Mouse (Mus musculus) heart, postnatal 36 days (tissue): ENCODE results near the gene Prss47. TPM values are rescaled to one million over a fixed set of nuclear protein-coding genes. Genes with fewer than 3 reads are reported as not detected.

Experiments
- DNase-seq, 2 experiments: peaks; one replicate each; pipeline ENCODE4 v3.0.0; 2021 to 2022
- intact Hi-C: fragments of 180-260 bp; cut with DNase I; formaldehyde crosslinking; loops from one replicate; pipeline ENCODE4 v1.15.1; 2025
- total RNA-seq, 2 experiments: library from RNA; stranded (reverse); gene quantifications; 2 replicates each; pipeline ENCODE4 v1.2.3; 2021

Prss47 gene
- total RNA-seq, result not detected

DNA sequence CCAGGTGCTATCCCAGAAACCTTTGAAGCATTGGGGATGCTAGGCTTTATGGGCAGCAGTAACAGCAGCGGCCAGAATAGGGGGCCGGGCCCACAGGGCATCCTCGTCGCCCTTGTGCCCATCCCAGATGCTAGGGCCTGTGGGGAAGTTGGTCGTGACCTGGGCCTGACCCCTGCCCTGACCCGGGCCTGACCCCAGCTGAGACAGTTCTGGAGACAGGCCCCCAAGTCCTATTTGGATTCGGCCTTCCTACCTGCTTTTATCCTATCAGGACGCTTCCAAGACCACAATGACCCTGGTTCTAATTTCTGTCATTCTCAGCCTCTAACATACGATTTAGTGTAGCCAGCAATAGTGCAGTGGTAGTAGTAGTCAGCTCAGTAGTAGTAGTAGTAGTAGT lies at the start of gene Prss47:
Prss47 (minus strand) TSS at position 101 of the 400 bp plus-strand sequence.
- intact Hi-C loops, result no loop called here

DNA sequence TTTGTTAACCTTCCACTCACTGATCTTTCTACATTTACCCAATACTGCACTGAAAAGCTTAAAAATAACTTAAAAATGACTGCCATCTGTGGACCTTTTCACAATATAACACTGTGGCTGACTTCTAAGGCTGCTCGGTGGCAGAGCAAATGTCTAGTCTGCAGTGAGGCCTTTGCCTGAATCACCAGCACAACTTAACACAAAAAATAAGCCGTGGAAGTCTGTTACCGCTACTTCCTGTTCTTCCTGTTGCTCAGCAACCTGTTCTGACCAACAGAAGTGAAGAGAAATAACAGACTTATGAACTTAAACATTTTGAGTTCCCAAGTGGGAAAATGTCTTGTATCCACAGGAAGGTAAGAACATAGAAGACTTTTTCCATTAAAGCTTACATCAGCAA lies 48.7 kb upstream of the Prss47 start:
- DNase-seq, result no peak
- intact Hi-C loops, result no loop called here

More for the DNA sequence above, at the start of gene Prss47:
- DNase-seq, result no peak

DNA sequence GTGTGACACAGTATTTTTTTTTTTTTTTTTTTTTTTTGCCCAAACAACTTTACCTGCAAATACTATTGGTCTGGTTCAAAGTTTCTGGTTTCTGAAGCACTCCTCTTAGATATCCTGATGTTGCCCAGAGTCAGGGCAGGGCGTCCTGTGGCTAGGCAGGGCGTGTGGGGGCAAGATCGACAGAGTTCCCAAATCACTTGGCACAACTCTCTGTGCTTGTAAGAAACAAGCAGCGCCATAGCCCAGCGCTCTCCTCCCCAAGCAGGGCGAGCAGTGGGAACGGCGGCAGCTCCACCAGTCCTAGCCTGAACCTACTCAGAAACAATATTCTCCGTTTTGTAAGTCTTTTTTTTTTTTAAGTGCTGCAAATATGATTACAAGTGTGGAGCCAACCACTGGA lies 48.1 kb upstream of the Prss47 start:
- no peak for DNase-seq

DNA sequence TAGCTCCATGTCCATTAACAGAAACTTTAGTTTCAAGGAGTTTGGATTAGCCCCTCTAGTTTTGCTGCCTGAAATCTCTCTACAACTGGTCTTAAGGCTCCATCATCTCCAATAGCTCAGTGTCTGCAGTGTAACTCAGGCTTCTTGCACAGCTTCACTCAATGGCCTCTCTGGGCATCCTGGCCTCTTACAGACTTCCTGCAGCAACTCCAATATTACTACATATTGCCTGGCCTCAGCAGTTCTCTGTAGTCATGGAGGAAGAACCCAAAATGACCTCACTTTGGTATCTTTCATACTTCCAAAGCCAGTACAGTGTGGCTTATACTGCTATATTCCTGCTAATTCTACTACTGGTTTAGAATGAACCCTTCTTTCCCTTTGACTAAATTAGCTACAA lies 44.5 kb upstream of the Prss47 start:
- intact Hi-C loops, result no loop called here
- DNase-seq, result no peak

More for the DNA sequence above, 48.1 kb upstream of the Prss47 start:
- intact Hi-C loops, result no loop called here

DNA sequence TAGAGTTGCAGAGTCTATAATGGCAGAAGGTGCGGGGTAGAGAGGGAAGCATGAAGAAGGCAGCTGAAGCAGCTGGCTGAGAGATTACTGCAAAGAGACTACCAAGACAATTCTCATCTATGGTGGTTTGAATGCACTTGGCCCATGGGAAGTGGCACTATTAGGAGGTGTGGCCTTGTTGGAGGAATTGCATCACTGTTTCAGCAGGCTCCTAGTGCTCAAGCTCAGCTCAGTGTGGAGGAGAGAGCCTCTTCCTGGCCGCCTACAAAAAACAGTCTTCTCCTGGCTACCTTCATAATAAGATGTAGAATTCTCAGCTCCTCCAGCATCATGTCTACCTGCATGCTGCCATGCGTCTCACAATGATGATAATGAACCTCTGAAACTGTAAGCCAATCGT lies 43.4 kb upstream of the Prss47 start:
- no peak for DNase-seq
- intact Hi-C loops, result no loop called here

DNA sequence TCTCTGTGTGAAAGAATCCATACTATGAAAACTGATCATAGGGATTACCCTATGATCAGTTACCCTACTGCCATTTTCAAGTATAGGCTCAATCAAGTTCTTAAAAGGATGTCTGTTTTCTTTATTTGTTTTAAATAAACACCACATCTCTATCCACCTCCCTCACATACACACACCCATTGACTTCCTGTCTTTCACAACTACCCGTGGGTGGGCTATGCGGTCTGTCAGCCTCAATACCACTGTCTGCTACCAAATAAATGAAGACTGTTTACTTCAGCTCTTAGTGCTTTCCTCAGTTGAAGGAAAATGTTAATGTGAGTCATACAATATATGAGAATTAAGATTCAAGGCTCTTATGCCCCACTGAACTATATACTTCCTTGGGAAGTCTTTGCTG lies 17.4 kb upstream of the Prss47 start:
- no peak for DNase-seq
- intact Hi-C loops, result no loop called here

DNA sequence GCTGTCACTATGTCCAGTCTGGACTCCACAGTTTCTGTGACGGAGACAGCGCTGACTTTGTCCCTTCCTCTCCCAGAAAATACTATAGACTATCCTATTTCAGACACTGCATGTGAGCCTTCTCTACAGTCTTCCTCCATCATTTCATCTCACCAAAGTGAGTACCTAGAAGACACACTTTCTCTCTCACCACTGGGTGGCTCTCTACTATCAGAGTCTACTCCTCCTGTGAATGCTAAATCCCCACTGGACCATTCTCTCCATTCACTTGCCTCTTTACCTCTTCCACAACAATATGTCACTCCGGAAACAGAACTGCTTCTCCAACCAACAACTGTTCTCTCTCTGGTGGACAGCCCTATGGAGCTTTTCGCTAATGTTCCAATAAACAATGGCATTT lies 17.5 kb downstream of the Prss47 start:
- intact Hi-C loops, result loop anchor here (2.0 kb wide), 1 partner anchor 92 kb away; no protein-coding TSS in a partner anchor
- DNase-seq, result no peak

DNA sequence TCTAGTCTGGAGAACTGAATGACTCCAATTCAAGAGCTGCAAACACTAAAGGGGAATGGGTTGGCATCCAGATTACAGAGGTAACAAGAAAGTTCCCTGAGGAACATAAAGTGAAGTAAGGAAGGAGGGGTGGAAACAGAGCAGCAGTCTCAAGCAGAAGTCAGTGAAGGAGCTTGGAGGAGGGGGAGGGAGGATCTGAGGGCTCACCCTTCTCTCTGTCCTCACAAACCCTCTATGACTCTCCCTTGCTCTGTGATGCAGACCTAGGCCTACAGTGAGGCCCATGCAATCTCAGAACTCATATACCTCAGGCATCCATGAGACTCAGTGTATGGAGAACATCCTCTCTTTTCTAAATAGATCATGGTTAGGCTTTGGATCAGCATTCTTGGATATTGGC lies 19.8 kb downstream of the Prss47 start, which contains the start of gene Spata31d1c:
Spata31d1c (plus strand) TSS at position 301 of the 400 bp plus-strand sequence.
- no peak for DNase-seq
- intact Hi-C loops, result no loop called here

DNA sequence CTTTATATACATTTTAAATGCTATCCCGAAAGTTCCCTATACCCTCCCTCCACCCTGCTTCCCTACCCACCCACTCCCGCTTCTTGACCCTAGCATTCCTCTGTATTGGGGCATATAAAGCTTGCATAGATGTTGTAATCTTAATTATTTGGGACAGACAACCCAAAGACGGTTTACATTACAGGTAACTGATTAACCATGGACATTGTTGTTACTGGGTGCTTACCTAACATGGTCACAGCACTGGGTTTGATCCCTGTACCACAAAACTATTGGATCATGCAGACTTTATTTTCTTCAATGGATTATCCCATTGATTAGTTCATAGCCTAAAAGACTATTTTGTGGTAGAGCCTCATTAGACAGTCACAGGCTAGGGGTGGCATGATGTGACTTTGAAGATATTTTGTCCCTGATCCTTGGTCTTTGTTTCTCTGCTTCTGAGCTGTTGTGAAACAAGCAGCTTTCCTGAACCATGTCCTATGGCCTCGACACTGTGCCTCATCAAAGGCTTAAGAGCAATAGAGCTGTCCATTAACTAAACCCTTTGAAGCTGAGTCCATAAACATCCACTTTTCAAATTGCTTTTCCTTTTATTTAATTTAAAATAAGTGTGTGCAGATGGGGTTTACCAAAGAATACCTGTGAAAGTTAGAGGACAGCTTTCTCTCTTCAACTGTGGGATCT lies 41.4 kb downstream of the Prss47 start:
- DNase-seq, result no peak
- intact Hi-C loops, result no loop called here

DNA sequence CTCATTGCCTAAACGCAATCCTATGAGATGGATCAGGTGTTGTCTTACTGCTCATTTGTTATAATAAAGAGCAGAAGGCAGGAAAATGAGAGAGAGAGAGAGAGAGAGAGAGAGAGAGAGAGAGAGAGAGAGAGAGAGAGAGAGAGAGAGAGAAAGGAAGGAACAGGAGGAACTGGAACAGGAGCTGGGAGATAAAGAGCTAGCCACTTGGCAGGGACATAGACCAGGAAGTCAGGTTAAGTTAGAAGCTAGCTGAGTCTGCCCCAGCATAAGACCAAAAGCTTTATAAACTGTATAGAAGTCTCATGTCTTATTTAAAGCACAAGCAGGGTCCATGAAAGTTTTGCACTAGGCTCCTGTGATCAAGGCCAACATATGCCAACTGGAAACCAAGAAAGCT lies 44.6 kb downstream of the Prss47 start:
- intact Hi-C loops, result no loop called here
- DNase-seq, result no peak

DNA sequence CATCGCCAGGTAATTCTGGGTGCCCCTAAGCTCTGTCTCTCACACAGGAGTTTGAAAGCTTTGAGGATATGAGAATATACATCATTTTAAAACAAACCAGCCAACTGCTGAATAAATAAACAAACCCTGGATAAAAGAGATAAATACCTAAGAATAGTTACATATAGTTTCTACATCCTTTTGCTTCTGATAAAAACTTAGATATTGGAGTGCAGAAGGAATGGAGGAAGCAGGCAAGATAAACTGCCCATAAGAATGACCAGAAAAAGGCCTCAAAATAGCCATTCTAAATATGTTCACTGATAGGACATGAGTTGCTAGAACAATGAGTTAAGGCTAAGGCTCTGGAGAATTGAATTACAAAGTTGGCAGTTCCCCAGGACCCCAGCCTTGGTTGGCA lies 45.8 kb downstream of the Prss47 start:
- no peak for DNase-seq
- intact Hi-C loops, result no loop called here

DNA sequence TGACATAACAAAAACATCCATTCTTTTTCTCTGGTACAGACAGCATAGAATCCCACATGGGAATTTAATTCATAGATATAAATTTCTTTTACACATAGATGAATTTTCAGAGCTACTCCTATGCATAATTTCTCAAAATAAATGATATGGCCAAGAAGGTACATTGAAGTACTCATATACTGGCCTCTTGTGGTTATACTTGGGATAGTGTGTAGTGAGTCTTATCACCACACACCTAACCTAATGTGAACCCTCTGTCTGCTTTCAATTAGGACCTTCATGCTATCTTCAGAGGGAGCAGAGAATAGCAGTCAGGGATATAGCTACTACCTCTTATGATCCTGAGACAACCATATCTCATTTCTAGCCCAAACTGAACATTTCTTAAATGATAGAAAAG lies 47.1 kb downstream of the Prss47 start:
- intact Hi-C loops, result no loop called here

More for the DNA sequence above, 47.1 kb downstream of the Prss47 start:
- DNase-seq, result no peak

Other genes with a start within 250 kb of the Prss47 start
- not detected for gene Cntnap3, start 148.8 kb downstream of the Prss47 start, total RNA-seq
- gene Spata31, start 135.4 kb downstream of the Prss47 start, total RNA-seq, result not detected
- not detected for gene Spata31d1c, start 19.7 kb downstream of the Prss47 start, total RNA-seq
- 10 to 100 TPM; 18.8 to 19.4 TPM for gene Mfsd14b, start 60.2 kb upstream of the Prss47 start, total RNA-seq
- not detected for gene Olfr465-ps1, start 85.3 kb upstream of the Prss47 start, total RNA-seq
- not detected for gene Olfr466, start 97.5 kb upstream of the Prss47 start, total RNA-seq
- not detected for gene Nlrp4f, start 153.2 kb upstream of the Prss47 start, total RNA-seq
- gene Gm10775, start 206.8 kb upstream of the Prss47 start, total RNA-seq, result not detected
- gene Zfp369, start 226.1 kb upstream of the Prss47 start, total RNA-seq, result 10 to 100 TPM; 21.9 to 26.0 TPM